Mouse (Mus musculus) CH12.LX (cell line): ENCODE results near the gene Pdzd2. TPM values are rescaled to one million over a fixed set of nuclear protein-coding genes. Genes with fewer than 3 reads are reported as not detected.

Experiments
- DNase-seq: peaks from one replicate; pipeline ENCODE4 v3.0.0-alpha.2; 2013; ENCODE audit errors: extremely low read depth
- H3K27ac ChIP-seq: 2 replicates; pipeline ENCODE4 v1.5.1; 2012; ENCODE audit warnings: low read depth, mild to moderate bottlenecking, control low read depth, moderate library complexity; ENCODE audit not compliant: insufficient read depth
- H3K27me3 ChIP-seq: replicated peaks from 2 replicates; pipeline ENCODE3; 2012; ENCODE audit warnings: inconsistent platforms
- H3K36me3 ChIP-seq, 2 experiments: replicated peaks in 1 of 2; 2 replicates each; pipeline versions ENCODE3 to v1.6.1; 2012; ENCODE audit warnings: inconsistent platforms in 1 of 2, low read length in 1 of 2, mild to moderate bottlenecking in 1 of 2, mixed read lengths in 1 of 2, moderate library complexity in 1 of 2; ENCODE audit not compliant: control insufficient read depth in 1 of 2, insufficient read depth in 1 of 2
- H3K4me1 ChIP-seq, 2 experiments: 2 replicates each; pipeline ENCODE4 v1.6.1; 2012; ENCODE audit warnings: inconsistent platforms in 1 of 2, moderate library complexity in 1 of 2; ENCODE audit not compliant: insufficient read depth in 2 of 2, control insufficient read depth in 1 of 2
- H3K4me2 ChIP-seq: 2 replicates; pipeline ENCODE4 v1.6.1; 2012; ENCODE audit warnings: low read depth, mild to moderate bottlenecking, control low read depth; ENCODE audit not compliant: poor library complexity, insufficient read depth, severe bottlenecking
- H3K4me3 ChIP-seq, 3 experiments: fragments of 150-350 bp in 1 of 3; sonication (generic) in 1 of 3; replicated peaks in 1 of 3; 2 replicates each; pipeline versions ENCODE3 to v1.5.1; 2011 to 2012; ENCODE audit warnings: low read depth in 2 of 3, low read length in 2 of 3, mild to moderate bottlenecking in 2 of 3, moderate library complexity in 2 of 3, control low read depth in 1 of 3, improper control_type of control experiment in 1 of 3, inconsistent platforms in 1 of 3, mixed read lengths in 1 of 3; ENCODE audit not compliant: poor library complexity in 1 of 3
- H3K79me2 ChIP-seq: replicated peaks from 2 replicates; pipeline ENCODE4 v1.6.1; 2012; ENCODE audit warnings: mild to moderate bottlenecking, moderate library complexity; ENCODE audit not compliant: control insufficient read depth, poor library complexity, insufficient read depth, severe bottlenecking; ENCODE audit errors: extremely low read depth
- H3K9ac ChIP-seq: 2 replicates; pipeline ENCODE4 v1.6.1; 2012; ENCODE audit warnings: low read depth, mild to moderate bottlenecking, control low read depth, moderate library complexity; ENCODE audit not compliant: insufficient read depth
- H3K9me3 ChIP-seq: replicated peaks from 2 replicates; pipeline ENCODE3; 2012; ENCODE audit warnings: low read length, inconsistent platforms, mixed read lengths
- CTCF ChIP-seq, 2 experiments: IDR thresholded peaks in 1 of 2; conservative IDR thresholded peaks in 1 of 2; 2 replicates each; pipeline ENCODE4 v1.5.1; 2011 to 2012; ENCODE audit warnings: low read depth in 2 of 2, low read length in 2 of 2, improper control_type of control experiment in 1 of 2, inconsistent platforms in 1 of 2, mild to moderate bottlenecking in 1 of 2, moderate library complexity in 1 of 2
- ETS1 ChIP-seq: conservative IDR thresholded peaks from 2 replicates; pipeline ENCODE4 v1.6.1; 2012; ENCODE audit warnings: low read depth, mild to moderate bottlenecking, inconsistent platforms, low read length, improper control_type of control experiment, moderate library complexity
- GABPA ChIP-seq: IDR thresholded peaks from 2 replicates; pipeline ENCODE4 v1.6.1; 2012; ENCODE audit warnings: low read depth, low read length, improper control_type of control experiment, inconsistent platforms; ENCODE audit not compliant: insufficient replicate concordance
- HCFC1 ChIP-seq: IDR thresholded peaks from 2 replicates; pipeline ENCODE4 v1.6.1; 2012; ENCODE audit warnings: low read depth, mild to moderate bottlenecking, inconsistent platforms, low read length, improper control_type of control experiment
- JUN ChIP-seq: IDR thresholded peaks from 2 replicates; pipeline ENCODE4 v1.6.1; 2011; ENCODE audit warnings: low read depth, mild to moderate bottlenecking, low read length, improper control_type of control experiment, moderate library complexity; ENCODE audit not compliant: insufficient read depth
- JUND ChIP-seq: conservative IDR thresholded peaks from 2 replicates; pipeline ENCODE4 v1.6.1; 2011; ENCODE audit warnings: low read depth, low read length, improper control_type of control experiment
- MAX ChIP-seq: IDR thresholded peaks from 2 replicates; pipeline ENCODE4 v1.6.1; 2011; ENCODE audit warnings: low read length, improper control_type of control experiment
- MAZ ChIP-seq: IDR thresholded peaks from 2 replicates; pipeline ENCODE4 v1.6.1; 2012; ENCODE audit warnings: low read depth, mild to moderate bottlenecking, inconsistent platforms, low read length, improper control_type of control experiment, moderate library complexity
- MXI1 ChIP-seq: IDR thresholded peaks from 2 replicates; pipeline ENCODE4 v1.6.1; 2011; ENCODE audit warnings: mild to moderate bottlenecking, low read depth, low read length, improper control_type of control experiment
- MYC ChIP-seq: IDR thresholded peaks from 2 replicates; pipeline ENCODE4 v1.6.1; 2011; ENCODE audit warnings: low read depth, mild to moderate bottlenecking, improper control_type of control experiment, low read length
- NELFE ChIP-seq: IDR thresholded peaks from 2 replicates; pipeline ENCODE4 v1.6.1; 2011; ENCODE audit warnings: low read depth, low read length, improper control_type of control experiment
- POLR2AphosphoS2 ChIP-seq: IDR thresholded peaks from 2 replicates; pipeline ENCODE4 v1.6.1; 2011; ENCODE audit warnings: low read depth, low read length, improper control_type of control experiment
- RCOR1 ChIP-seq: conservative IDR thresholded peaks from 2 replicates; pipeline ENCODE4 v1.6.1; 2012; ENCODE audit warnings: low read depth, mild to moderate bottlenecking, inconsistent platforms, low read length, improper control_type of control experiment
- TBP ChIP-seq: conservative IDR thresholded peaks from 2 replicates; pipeline ENCODE4 v1.6.1; 2011; ENCODE audit warnings: low read depth, low read length, improper control_type of control experiment
- TCF12 ChIP-seq: IDR thresholded peaks from 2 replicates; pipeline ENCODE4 v1.6.1; 2014; ENCODE audit warnings: low read depth, mild to moderate bottlenecking, inconsistent platforms, low read length, improper control_type of control experiment
- USF1 ChIP-seq: IDR thresholded peaks from 2 replicates; pipeline ENCODE4 v1.6.1; 2014; ENCODE audit warnings: low read depth, mild to moderate bottlenecking, inconsistent platforms, low read length, improper control_type of control experiment
- USF2 ChIP-seq: conservative IDR thresholded peaks from 2 replicates; pipeline ENCODE4 v1.6.1; 2011; ENCODE audit warnings: low read depth, low read length, improper control_type of control experiment
- ZKSCAN1 ChIP-seq: IDR thresholded peaks from 2 replicates; pipeline ENCODE4 v1.6.1; 2012; ENCODE audit warnings: low read depth, inconsistent platforms, low read length, improper control_type of control experiment, borderline replicate concordance
- ZMIZ1 ChIP-seq: IDR thresholded peaks from 2 replicates; pipeline ENCODE4 v1.6.1; 2012; ENCODE audit warnings: low read depth, mild to moderate bottlenecking, inconsistent platforms, low read length, improper control_type of control experiment
- dilution Hi-C: fragments of 300-500 bp; cut with MboI; formaldehyde crosslinking; loops from 2 replicates; pipeline ENCODE4 v1.14.3; 2020; ENCODE audit warnings: low sequenced_read_pairs; ENCODE audit not compliant: extremely low pct_unique_long_range_greater_than_20kb, extremely low pct_ligation_motif_present
- in situ Hi-C: fragments of 300-500 bp; cut with MboI; formaldehyde crosslinking; loops from 3 replicates; pipeline ENCODE4 v1.14.3; 2019; ENCODE audit warnings: low sequenced_read_pairs, low pct_ligation_motif_present, low pct_unique_long_range_greater_than_20kb, mixed read lengths
- polyA plus RNA-seq: library from polyadenylated mRNA; unstranded; fragments of >175 nt; gene quantifications from 2 replicates; pipeline ENCODE4 v1.2.1, GENCODE M21; 2012; ENCODE audit warnings: low read depth; ENCODE audit not compliant: insufficient read length
- total RNA-seq, 2 experiments: library from RNA; depleted of rRNA; stranded (reverse); fragments of 300-350 nt in 1 of 2; fragments of >200 nt in 1 of 2; gene quantifications; 2 replicates each; pipeline ENCODE4 v1.2.3; 2012 to 2014

The Pdzd2 gene
- total and polyA plus RNA-seq, 3 experiments: 0.04 to 0.24 (median 0.17) TPM

DNA sequence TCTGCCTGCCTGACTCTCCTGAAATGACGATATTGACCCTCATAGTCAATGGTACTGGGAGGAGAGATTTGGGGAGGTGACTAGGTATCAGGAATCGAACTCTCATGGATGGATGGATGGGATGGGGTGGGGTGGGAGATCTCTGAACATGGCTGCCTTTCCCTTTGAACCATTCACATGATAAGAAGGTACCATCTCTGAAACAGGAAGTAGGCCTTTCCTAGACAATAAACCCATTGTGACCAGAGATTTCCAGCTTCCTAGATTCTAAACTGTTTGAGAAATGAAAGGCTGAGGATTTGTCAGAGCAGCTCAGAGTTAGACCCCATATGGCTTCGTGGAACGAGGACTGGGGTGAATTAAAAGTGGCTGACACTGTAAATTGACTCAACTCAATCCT lies 232.2 kb downstream of the Pdzd2 start:
- peaks cover 2 to 17% of the 10 kb centered on the region in 2 experiments for H3K4me1 ChIP-seq
- H3K9ac ChIP-seq: no peak overlapping the region
- no peaks in the 10 kb centered on the region for H3K36me3 ChIP-seq
- H3K27ac ChIP-seq: no peak overlapping the region
- in situ Hi-C loops (no loop called here), dilution Hi-C loops (no loop called here)
- no peak for TF ChIP-seq MYC
- no peak for TF ChIP-seq MAZ
- TF ChIP-seq CTCF (conservative IDR thresholded peaks at IDR 0.05 in 1 of 2, IDR thresholded peaks at IDR 0.05 in 1 of 2; ENCODE audit: low read depth in 2 of 2, low read length in 2 of 2): no peak
- TF ChIP-seq MAX: no peak
- TF ChIP-seq TCF12: no peak
- no peak for TF ChIP-seq NELFE
- no peak overlapping the region for H3K4me3 ChIP-seq
- H3K27me3 ChIP-seq: no peaks in the 10 kb centered on the region
- no peaks in the 10 kb centered on the region for H3K79me2 ChIP-seq
- no peak overlapping the region for H3K4me2 ChIP-seq
- no peaks in the 10 kb centered on the region for H3K9me3 ChIP-seq
- DNase-seq: no peak

DNA sequence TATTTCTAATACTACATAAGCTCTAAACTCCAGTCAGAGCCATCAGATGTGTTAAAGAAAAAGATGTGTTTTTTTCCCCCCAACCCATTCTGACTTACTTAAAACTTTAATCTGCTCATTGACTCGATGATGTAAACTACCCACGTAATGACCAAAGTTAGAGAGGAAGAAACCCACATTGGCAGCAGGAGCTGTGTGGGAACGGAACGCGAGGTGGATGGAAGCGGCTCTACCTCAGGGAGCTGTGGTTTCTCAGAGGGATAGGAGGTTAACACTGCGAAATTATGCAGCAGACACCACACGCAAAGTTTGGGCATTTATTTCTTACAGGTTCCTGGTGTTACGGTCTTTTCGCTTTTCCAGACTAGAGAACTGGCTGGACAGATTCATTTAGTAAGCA lies 233.2 kb downstream of the Pdzd2 start:
- TF ChIP-seq CTCF (conservative IDR thresholded peaks at IDR 0.05 in 1 of 2, IDR thresholded peaks at IDR 0.05 in 1 of 2; ENCODE audit: low read depth in 2 of 2, low read length in 2 of 2) (no peak), GABPA (no peak)
- Histone ChIP-seq H3K4me3 (no peak overlapping the region), H3K79me2 (no peaks in the 10 kb centered on the region), H3K4me1 (peaks cover 7 to 27% of the 10 kb centered on the region in 2 experiments), H3K9ac (no peak overlapping the region), H3K9me3 (no peaks in the 10 kb centered on the region), H3K4me2 (no peak overlapping the region), H3K27ac (no peak overlapping the region), H3K36me3 (no peaks in the 10 kb centered on the region), H3K27me3 (no peaks in the 10 kb centered on the region)
- dilution Hi-C loops: no loop called here
- no peak for DNase-seq
- in situ Hi-C loops: no loop called here

DNA sequence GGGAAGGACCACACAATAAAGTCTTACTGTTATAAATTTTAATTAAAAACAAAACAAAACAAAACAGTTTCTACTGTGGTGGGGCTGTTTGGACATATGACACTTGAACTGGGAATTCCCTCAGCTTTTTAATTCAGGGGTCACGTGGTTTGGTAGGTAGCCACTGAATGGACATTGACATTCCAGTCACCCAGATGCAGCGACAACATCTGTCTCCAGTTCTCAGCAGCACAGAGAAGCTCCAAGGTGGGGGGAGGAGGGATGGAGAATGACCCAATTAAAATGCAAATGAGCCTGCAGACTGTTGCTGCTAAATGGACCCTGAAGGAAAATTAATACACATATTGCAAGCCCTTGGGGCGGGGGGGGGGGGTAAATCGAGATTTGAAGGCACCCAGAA lies 233.6 kb downstream of the Pdzd2 start:
- Histone ChIP-seq H3K79me2 (no peaks in the 10 kb centered on the region), H3K4me1 (peaks cover 7 to 31% of the 10 kb centered on the region in 2 experiments), H3K27ac (no peak overlapping the region), H3K27me3 (no peaks in the 10 kb centered on the region), H3K9ac (no peak overlapping the region), H3K4me2 (no peak overlapping the region), H3K9me3 (no peaks in the 10 kb centered on the region), H3K36me3 (no peaks in the 10 kb centered on the region), H3K4me3 (no peak overlapping the region)
- no peak for DNase-seq
- dilution Hi-C loops: no loop called here
- no peak for TF ChIP-seq HCFC1
- no peak for TF ChIP-seq MAZ
- TF ChIP-seq JUND: no peak
- no peak for TF ChIP-seq TBP
- TF ChIP-seq USF1: no peak
- no peak for TF ChIP-seq RCOR1
- TF ChIP-seq ZKSCAN1: no peak
- TF ChIP-seq ETS1: no peak
- no peak for TF ChIP-seq ZMIZ1
- no peak for TF ChIP-seq USF2
- no peak for TF ChIP-seq NELFE
- TF ChIP-seq MXI1: no peak
- TF ChIP-seq JUN: no peak
- no peak for TF ChIP-seq POLR2AphosphoS2
- in situ Hi-C loops: no loop called here
